Mouse (Mus musculus): ENCODE data around the gene Slc13a3. TPM values are rescaled to one million over a fixed set of nuclear protein-coding genes. Genes with fewer than 3 reads are reported as not detected.

Slc13a3 gene
- polyA plus RNA-seq, 1 experiment from 2014 or later: 5.4 TPM

DNA sequence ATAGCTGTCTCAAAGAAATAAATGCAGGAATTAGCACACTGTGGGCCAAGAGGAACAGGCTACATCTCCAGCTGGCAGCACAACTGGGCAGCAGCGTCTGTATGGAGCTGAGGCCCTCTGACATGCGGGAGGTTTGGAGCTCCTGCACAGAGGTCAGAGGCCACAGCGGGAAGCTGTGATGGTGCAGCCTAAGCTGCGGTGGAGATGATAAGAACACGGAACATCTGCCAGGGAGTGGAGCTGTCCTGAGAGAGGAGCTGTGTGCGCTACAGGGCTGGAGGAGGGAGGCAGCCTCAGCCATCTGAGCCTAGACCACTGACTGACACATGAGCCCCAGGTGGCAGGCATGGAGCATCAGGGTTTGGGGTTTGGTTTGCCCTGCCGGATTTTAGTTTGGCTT is 44.3 kb downstream of the Slc13a3 start:
- WGBS: 68% methylated on average over 7 of the region's 7 CpGs
- no peak overlapping the region for H3K9ac ChIP-seq (replicated peaks)
- H3K4me3 ChIP-seq: no peak overlapping the region
- no peak overlapping the region for H3K4me2 ChIP-seq (replicated peaks)
- no peaks in the 10 kb centered on the region for H3K27me3 ChIP-seq
- no peaks in the 10 kb centered on the region for H3K4me1 ChIP-seq
- no peak for ATAC-seq (replicated peaks)
- no peak overlapping the region for H3K27ac ChIP-seq (replicated peaks)
- H3K36me3 ChIP-seq: no peaks in the 10 kb centered on the region
- no peaks in the 10 kb centered on the region for H3K9me3 ChIP-seq

DNA sequence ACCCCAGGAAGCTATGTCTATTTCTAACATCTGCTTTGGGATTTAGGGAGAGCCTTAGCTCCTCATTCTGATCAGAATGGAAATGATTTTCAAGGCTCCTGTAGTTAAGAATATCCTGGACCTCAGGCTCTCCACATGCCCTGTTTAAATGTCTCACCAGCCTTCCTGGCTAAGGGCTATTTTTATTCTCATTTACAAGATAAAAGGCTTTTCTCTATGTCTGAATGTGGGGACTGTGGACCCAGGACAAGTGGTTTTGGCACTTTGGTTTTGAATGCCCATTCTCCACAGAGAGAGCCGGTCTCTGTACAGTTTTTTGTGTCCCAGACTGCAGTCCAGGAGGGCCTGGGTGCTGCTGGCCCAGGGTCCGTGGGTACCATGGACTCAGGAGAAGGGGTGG is 52.8 kb downstream of the Slc13a3 start:
- no peaks in the 10 kb centered on the region for H3K36me3 ChIP-seq
- WGBS: 30% methylated on average over 2 of the region's 2 CpGs
- no peaks in the 10 kb centered on the region for H3K27me3 ChIP-seq
- peak overlapping the region; percentile 85 for H3K27ac ChIP-seq (replicated peaks)
- no peaks in the 10 kb centered on the region for H3K9me3 ChIP-seq
- no peak overlapping the region for H3K4me2 ChIP-seq (replicated peaks)
- no peak overlapping the region for H3K9ac ChIP-seq (replicated peaks)
- no peak for ATAC-seq (replicated peaks)
- peaks cover 37% of the 10 kb centered on the region for H3K4me1 ChIP-seq
- no peak overlapping the region for H3K4me3 ChIP-seq

DNA sequence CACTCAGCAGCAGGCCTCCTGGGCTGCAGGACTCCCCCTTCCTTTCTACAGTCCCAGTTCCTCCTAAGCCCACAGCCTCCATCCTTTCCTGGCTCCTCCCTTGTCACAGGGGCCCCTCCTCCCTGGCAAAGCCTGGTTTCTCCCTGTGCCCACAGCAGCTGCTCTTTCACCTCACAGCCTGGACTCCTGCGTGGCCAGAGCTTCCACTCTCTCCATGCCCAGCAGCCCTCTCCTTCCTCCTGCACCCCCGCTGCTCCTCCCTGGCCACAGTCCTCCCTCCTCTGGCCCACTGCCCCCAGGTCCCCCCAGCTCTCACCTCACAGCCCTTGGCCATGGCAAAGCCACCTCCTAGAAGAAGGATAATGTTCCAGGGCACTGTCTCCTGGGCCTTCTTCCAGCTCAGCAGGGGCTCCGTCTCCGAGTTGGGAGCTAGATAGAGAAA is 53.3 kb downstream of the Slc13a3 start:
- Histone ChIP-seq H3K9ac (replicated peaks) (no peak overlapping the region), H3K9me3 (no peaks in the 10 kb centered on the region), H3K4me3 (no peak overlapping the region), H3K4me2 (replicated peaks) (no peak overlapping the region), H3K4me1 (peaks cover 42% of the 10 kb centered on the region), H3K36me3 (no peaks in the 10 kb centered on the region), H3K27me3 (no peaks in the 10 kb centered on the region), H3K27ac (replicated peaks) (peak overlapping the region; percentile 85)
- WGBS: 22% methylated on average over 4 of the region's 4 CpGs
- ATAC-seq (replicated peaks): peak; percentile 73

DNA sequence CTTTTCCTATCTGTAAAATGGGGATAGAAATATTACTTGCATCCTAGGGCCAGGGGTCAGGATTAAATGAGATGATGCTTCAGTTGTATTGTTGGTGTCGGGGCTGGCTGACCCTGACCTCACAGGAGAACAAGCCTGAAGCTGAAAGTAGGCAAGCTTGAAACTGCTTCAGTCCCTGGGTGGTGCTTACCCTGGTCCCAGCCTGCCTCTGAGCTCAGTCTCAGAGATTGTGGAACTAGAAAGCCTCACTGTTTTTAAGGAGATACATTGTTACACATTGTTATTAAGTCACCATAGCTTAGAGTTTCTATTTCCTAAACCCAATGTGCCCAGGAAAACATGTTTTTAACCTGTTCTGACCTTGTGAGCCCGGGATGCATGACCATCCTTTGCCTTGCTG is 54.5 kb downstream of the Slc13a3 start:
- no peak for ATAC-seq (replicated peaks)

DNA sequence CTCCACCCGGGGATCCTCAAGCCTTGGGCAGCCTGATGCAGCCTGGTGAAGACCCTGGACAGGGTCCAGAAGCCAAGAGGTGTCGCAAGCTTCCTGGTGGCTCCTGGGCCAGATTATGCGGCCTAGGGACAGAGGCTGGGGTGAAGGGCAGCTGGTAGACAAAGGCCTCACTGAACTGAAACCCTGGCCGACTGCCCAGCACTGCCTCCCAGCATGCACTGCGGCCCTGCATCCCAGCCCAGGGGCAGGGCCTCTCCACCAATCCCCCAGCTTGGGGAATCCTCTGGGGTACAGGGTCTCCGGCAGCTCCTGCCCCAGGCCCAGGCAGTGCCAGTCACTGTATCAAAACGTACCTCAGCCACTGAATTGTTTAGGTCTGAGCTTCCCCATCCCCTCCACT is 55.7 kb downstream of the Slc13a3 start:
- Histone ChIP-seq H3K36me3 (no peaks in the 10 kb centered on the region), H3K9me3 (no peaks in the 10 kb centered on the region), H3K27me3 (no peaks in the 10 kb centered on the region), H3K27ac (replicated peaks) (peak overlapping the region; percentile 71), H3K4me1 (peaks cover 42% of the 10 kb centered on the region), H3K4me3 (no peak overlapping the region), H3K4me2 (replicated peaks) (0 out of 2 replicates have a peak overlapping the region, but pooled peaks have one; percentile 11), H3K9ac (replicated peaks) (no peak overlapping the region)
- 37% methylated on average over 7 of the region's 7 CpGs for WGBS
- ATAC-seq (replicated peaks): peak; percentile 66; the same call in 1 of the 2 replicates

More for the DNA sequence above, 54.5 kb downstream of the Slc13a3 start:
- H3K4me1 ChIP-seq: peaks cover 42% of the 10 kb centered on the region
- H3K9me3 ChIP-seq: no peaks in the 10 kb centered on the region
- no peak overlapping the region for H3K9ac ChIP-seq (replicated peaks)
- no peak overlapping the region for H3K4me3 ChIP-seq
- H3K27ac ChIP-seq (replicated peaks): peak overlapping the region; percentile 85; the same call in 1 of the 2 replicates
- H3K36me3 ChIP-seq: no peaks in the 10 kb centered on the region
- WGBS: 92% methylated on average over 2 of the region's 2 CpGs
- no peak overlapping the region for H3K4me2 ChIP-seq (replicated peaks)
- no peaks in the 10 kb centered on the region for H3K27me3 ChIP-seq

DNA sequence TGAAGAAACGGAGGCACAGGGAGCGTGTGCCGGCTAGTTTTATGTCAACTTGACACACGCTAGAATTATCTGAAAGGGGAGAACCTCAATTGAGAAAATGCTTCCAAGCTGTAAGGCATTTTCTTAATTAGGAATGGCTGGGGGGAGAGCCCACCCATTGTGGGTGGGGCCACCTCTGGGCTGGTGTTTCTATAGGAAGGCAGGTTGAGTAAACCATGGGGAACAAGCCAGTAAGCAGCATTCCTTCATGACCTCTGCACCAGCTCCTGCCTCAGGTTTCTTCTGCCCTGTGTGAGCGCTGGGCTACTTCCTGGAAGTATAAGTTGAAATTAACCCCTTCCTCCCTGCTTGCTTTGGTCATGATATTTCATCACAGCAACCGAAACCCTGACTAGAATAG is 57.2 kb downstream of the Slc13a3 start:
- Histone ChIP-seq H3K27ac (replicated peaks) (0 out of 2 replicates have a peak overlapping the region, but pooled peaks have one; percentile 51), H3K4me2 (replicated peaks) (no peak overlapping the region), H3K4me1 (peaks cover 42% of the 10 kb centered on the region), H3K4me3 (no peak overlapping the region), H3K36me3 (no peaks in the 10 kb centered on the region), H3K9ac (replicated peaks) (no peak overlapping the region), H3K27me3 (no peaks in the 10 kb centered on the region), H3K9me3 (no peaks in the 10 kb centered on the region)
- ATAC-seq (replicated peaks): no peak
- 46% methylated on average over 6 of the region's 6 CpGs for WGBS

DNA sequence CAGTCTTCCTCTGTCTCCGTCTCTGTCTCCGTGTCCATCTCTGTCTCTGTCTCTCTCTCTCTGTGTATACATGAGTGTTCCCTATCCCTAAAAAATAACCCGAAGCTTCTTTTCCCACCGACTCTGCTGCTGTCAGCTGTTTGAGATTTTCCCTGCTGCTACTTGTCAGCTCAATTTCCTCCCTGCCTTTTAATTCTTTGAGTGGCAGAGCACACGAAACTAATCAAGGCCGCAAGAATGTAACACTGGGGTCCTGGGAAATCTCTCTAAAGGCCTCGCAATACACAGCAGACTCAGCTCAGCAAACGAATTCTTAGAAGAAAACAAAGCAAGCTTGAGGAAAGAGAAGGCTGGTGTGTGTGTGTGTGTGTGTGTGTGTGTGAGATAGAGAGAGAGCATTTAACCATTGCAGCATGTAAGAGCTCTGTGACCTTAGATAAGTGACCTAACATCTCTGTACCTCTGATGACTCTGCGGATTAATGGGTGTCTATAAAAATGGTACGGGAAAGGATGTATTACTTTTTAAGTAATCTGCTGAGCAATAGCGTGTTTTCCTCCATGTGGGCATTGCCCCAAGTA is 57.8 kb downstream of the Slc13a3 start:
- Histone ChIP-seq H3K27ac (replicated peaks) (0 out of 2 replicates have a peak overlapping the region, but pooled peaks have one; percentile 51), H3K4me2 (replicated peaks) (no peak overlapping the region), H3K4me3 (no peak overlapping the region), H3K4me1 (peaks cover 38% of the 10 kb centered on the region), H3K9ac (replicated peaks) (no peak overlapping the region), H3K27me3 (no peaks in the 10 kb centered on the region), H3K36me3 (no peaks in the 10 kb centered on the region), H3K9me3 (no peaks in the 10 kb centered on the region)
- 36% methylated on average over 11 of the region's 11 CpGs for WGBS
- no peak for ATAC-seq (replicated peaks)

DNA sequence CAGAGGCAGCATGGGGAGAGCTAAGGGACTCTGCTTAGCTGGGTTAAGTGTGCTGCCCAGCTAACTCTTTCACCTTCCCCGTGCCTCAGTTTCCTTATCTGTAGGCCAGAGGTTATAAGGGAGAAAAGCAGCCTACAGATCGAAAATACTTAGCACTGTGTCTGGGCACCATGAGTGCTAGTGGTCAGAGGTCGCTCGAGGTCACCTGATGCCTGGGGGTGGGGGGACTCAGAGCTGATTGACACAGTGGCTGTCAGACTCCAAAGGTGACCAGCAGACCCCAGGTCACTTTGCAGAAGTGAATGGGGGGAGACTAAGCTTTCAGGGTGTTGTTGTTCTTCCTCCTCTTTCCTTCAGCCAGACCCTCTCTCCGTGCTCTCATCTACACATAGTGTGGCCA is 58.7 kb downstream of the Slc13a3 start:
- no peaks in the 10 kb centered on the region for H3K9me3 ChIP-seq
- WGBS: 81% methylated on average over 5 of the region's 5 CpGs
- no peak overlapping the region for H3K4me3 ChIP-seq
- H3K4me1 ChIP-seq: peaks cover 28% of the 10 kb centered on the region
- no peaks in the 10 kb centered on the region for H3K36me3 ChIP-seq
- H3K27ac ChIP-seq (replicated peaks): no peak overlapping the region
- H3K4me2 ChIP-seq (replicated peaks): no peak overlapping the region
- no peak for ATAC-seq (replicated peaks)
- H3K27me3 ChIP-seq: no peaks in the 10 kb centered on the region
- H3K9ac ChIP-seq (replicated peaks): no peak overlapping the region

DNA sequence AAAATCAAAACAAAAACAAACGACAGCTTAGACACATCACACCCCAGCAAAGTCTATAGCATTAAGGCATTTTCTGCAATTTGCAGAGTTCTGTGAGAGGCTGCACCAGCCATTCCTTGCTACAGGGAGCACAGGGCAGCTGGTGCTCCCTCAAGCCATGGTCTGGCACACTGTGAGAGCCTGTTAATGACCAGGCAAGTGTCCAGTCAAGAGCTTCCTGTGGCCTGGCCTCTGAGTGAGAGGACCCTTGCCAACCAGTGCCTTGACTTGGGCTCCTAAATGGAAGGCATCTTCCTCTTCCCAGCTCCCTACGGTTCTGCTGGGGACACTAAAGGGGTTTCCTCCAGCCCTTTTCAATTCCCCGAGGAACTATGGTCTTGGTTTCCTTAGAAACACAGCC is 59.1 kb downstream of the Slc13a3 start:
- Histone ChIP-seq H3K4me1 (peaks cover 25% of the 10 kb centered on the region), H3K4me2 (replicated peaks) (no peak overlapping the region), H3K36me3 (no peaks in the 10 kb centered on the region), H3K27ac (replicated peaks) (no peak overlapping the region), H3K27me3 (no peaks in the 10 kb centered on the region), H3K9me3 (no peaks in the 10 kb centered on the region), H3K4me3 (no peak overlapping the region), H3K9ac (replicated peaks) (no peak overlapping the region)
- 48% methylated on average over 3 of the region's 3 CpGs for WGBS
- no peak for ATAC-seq (replicated peaks)

DNA sequence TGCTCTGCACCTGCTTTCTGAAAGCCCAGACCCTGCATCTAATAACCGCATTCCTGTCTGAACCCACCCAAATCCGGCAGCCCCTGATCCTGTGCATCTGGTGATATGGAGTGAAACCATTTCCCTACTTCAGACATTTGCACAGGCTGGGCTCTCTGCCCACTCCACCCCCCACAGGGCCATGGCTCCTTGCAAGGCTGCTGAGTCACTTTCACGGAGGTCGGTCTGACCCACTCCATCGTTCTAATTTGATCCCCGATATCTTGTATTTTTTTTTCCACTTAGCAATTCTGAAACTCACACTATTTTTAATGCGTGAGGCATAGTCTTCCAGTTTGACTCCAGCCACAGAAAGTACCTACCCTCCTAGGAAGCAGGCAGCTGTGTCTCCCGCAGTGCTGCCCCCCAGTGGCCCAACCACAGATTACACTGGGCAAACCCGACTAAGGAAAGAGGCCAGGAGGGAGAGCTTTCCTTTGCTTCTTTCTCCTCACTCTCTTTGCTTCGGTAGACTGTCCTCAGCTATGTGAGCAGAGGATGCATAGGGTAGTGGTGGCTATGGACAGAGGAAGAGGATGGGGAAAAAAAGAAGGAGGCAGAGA is 65.2 kb downstream of the Slc13a3 start:
- Histone ChIP-seq H3K27me3 (no peaks in the 10 kb centered on the region), H3K36me3 (no peaks in the 10 kb centered on the region), H3K4me1 (no peaks in the 10 kb centered on the region), H3K27ac (replicated peaks) (no peak overlapping the region), H3K9me3 (no peaks in the 10 kb centered on the region), H3K4me2 (replicated peaks) (no peak overlapping the region), H3K4me3 (no peak overlapping the region), H3K9ac (replicated peaks) (no peak overlapping the region)
- WGBS: 38% methylated on average over 10 of the region's 10 CpGs
- no peak for ATAC-seq (replicated peaks)

DNA sequence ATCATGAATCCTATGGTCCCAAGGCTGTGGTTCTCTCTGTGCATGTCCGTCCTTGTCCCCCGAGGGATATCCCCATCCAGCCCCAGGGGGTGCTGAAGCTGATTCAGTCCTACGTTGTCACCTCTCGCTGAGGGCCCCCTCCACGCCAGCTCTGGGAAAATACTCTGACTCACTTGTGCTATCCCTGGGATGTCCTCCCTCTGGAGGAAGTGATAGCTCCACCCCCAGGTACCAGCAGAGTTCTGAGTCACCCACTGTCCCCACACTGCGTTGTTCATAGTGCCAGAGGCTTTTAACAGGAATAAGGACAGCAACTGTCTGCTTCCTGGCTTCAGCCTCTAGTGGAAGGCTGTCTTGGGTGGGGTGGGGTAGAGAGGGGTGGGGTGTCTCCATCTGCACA is 67.7 kb downstream of the Slc13a3 start:
- 69% methylated on average over 6 of the region's 6 CpGs for WGBS
- Histone ChIP-seq H3K27ac (replicated peaks) (no peak overlapping the region), H3K36me3 (no peaks in the 10 kb centered on the region), H3K27me3 (no peaks in the 10 kb centered on the region), H3K9me3 (no peaks in the 10 kb centered on the region), H3K4me2 (replicated peaks) (no peak overlapping the region), H3K4me1 (peaks cover 4% of the 10 kb centered on the region; the same call in 1 of the 2 replicates), H3K4me3 (no peak overlapping the region), H3K9ac (replicated peaks) (no peak overlapping the region)
- ATAC-seq (replicated peaks): no peak

DNA sequence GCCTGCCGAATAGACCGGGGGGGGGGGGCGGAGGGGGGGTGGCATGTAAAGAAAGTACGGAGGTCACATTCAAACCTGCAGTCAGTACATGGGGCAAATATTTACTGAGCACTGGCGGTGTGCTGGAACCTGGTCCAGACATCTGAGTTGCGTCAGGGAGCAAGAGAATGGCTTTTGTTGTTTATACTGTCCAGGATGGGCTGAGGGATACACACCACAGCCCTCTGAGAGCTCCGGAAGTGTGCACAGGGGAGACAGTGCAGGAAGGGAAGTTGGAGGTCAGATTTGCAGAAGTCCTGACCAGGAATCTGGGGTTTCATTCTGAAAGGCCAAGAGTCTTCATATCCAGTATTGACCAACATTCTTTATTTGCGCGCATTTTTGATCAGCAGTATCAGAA is 68.1 kb downstream of the Slc13a3 start:
- Histone ChIP-seq H3K9ac (replicated peaks) (no peak overlapping the region), H3K4me3 (no peak overlapping the region), H3K9me3 (no peaks in the 10 kb centered on the region), H3K4me2 (replicated peaks) (no peak overlapping the region), H3K4me1 (peaks cover 4% of the 10 kb centered on the region; the same call in 1 of the 2 replicates), H3K27me3 (no peaks in the 10 kb centered on the region), H3K36me3 (no peaks in the 10 kb centered on the region), H3K27ac (replicated peaks) (no peak overlapping the region)
- ATAC-seq (replicated peaks): no peak
- WGBS: 80% methylated on average over 9 of the region's 9 CpGs
